Mouse (Mus musculus): ENCODE measurements around the gene Rpa1. TPM values are rescaled to one million over a fixed set of nuclear protein-coding genes. Genes with fewer than 3 reads are reported as not detected.
"Not testable (repeated sequence)": the region's sequence is repeated elsewhere in the genome, so short reads cannot be mapped to it uniquely, and the experiment has no call there.

Gene Rpa1
- polyA plus RNA-seq, 1 experiment from 2014 or later = 74.2 TPM

DNA sequence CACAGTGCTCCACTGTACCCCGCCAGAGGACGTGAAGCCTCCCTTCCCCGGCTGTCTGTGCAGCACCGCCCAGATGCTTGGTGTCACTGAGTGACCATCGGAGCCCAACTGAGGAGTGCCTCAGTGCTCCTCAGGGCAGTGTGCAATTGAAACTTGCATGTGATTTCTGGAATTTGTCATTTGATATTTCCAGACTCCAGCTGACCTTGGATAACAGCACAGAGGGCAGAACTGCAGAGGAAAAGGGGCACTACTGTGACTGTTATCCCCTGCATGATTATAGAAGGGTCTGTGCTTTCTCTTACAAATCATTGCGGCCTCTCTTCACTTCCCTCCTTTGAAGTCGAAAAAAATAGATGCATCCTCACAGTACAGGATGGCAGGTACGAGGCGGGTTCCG lies 60.2 kb downstream of the Rpa1 start:
- no peaks in the 10 kb centered on the region for H3K9me3 ChIP-seq (replicated peaks; ENCODE audit: control insufficient read depth, low read length)
- no peak for DNase-seq (ENCODE audit: low spot score)
- H3K9ac ChIP-seq (ENCODE audit: low read length) = no peak overlapping the region
- ATAC-seq = no peak
- H3K36me3 ChIP-seq (ENCODE audit: control insufficient read depth, insufficient read depth, low read length) = no peaks in the 10 kb centered on the region
- peaks cover 7% of the 10 kb centered on the region; the same call in 1 of the 2 replicates for H3K4me1 ChIP-seq (ENCODE audit: control insufficient read depth, insufficient read depth, low read length)
- no peak overlapping the region for H3K4me2 ChIP-seq (ENCODE audit: low read length)
- H3K27me3 ChIP-seq (replicated peaks; ENCODE audit: control insufficient read depth, insufficient read depth, low read length) = peaks cover 15% of the 10 kb centered on the region; the same call in 1 of the 2 replicates
- no peak overlapping the region for H3K27ac ChIP-seq (ENCODE audit: low read depth, low read length)
- 81% methylated on average over 10 of the region's 10 CpGs for WGBS
- no peak overlapping the region for H3K4me3 ChIP-seq (ENCODE audit: low read depth, low read length)

DNA sequence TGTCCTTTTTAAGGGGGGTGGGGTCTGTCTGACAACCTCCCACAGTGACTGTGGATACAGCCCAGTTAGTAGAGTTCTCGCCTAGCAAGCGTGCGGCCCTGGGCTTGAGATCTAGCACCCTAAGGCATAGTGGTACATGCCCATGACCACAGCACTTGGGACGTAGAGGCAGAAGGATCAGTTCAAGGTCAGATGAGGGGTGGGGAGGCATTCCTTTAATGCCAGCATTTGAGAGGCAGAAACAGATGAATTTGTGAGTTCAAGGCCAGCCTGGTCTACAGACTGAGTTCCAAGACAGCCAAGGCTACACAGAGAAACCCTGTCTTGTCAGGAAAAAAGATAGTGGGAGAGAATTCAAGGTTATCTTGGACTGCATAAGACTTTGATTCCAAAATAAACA lies 61.3 kb downstream of the Rpa1 start:
- H3K4me2 ChIP-seq (ENCODE audit: low read length) = no peak overlapping the region
- DNase-seq (ENCODE audit: low spot score) (no peak), ATAC-seq (no peak)
- H3K27me3 ChIP-seq (replicated peaks; ENCODE audit: control insufficient read depth, insufficient read depth, low read length) = peaks cover 16% of the 10 kb centered on the region
- H3K9ac ChIP-seq (ENCODE audit: low read length) = no peak overlapping the region
- no peak overlapping the region for H3K27ac ChIP-seq (ENCODE audit: low read depth, low read length)
- H3K9me3 ChIP-seq (replicated peaks; ENCODE audit: control insufficient read depth, low read length) = no peaks in the 10 kb centered on the region
- H3K36me3 ChIP-seq (ENCODE audit: control insufficient read depth, insufficient read depth, low read length) = no peaks in the 10 kb centered on the region
- 88% methylated on average over 4 of the region's 4 CpGs for WGBS
- peaks cover 10% of the 10 kb centered on the region for H3K4me1 ChIP-seq (ENCODE audit: control insufficient read depth, insufficient read depth, low read length)
- H3K4me3 ChIP-seq (ENCODE audit: low read depth, low read length) = no peak overlapping the region

DNA sequence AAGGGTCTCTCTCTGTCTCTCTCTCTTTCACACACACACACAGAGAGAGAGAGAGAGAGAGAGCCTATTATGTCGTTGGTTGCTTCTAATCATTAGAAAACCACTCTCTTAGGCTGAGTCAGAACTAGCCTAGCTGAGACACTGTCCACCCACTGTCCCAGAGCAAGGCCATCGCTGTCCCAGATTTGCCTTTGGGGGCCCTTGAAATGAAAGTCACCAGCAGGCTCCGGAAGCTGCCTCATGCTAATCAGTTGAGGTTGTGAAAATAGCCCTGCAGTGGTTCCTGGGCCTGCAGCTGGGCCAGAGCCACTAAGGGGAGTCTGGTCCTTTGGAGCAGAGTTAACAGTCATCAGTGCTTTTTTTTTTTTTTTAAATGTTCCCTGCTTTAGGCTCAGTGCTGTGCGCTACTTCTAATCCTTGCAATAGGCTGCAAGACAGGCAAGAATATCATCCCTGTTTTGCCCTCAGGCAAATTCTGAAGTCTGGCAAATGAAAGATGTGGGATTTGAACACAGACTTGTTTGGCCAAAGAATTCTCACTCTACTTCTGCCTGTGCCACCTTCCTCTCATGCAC lies 62.1 kb downstream of the Rpa1 start:
- no peaks in the 10 kb centered on the region for H3K36me3 ChIP-seq (ENCODE audit: control insufficient read depth, insufficient read depth, low read length)
- ATAC-seq (no peak), DNase-seq (ENCODE audit: low spot score) (no peak)
- WGBS = 53% methylated on average over 4 of the region's 4 CpGs
- H3K27me3 ChIP-seq (replicated peaks; ENCODE audit: control insufficient read depth, insufficient read depth, low read length) = peaks cover 16% of the 10 kb centered on the region
- H3K27ac ChIP-seq (ENCODE audit: low read depth, low read length) = no peak overlapping the region
- no peak overlapping the region for H3K9ac ChIP-seq (ENCODE audit: low read length)
- H3K4me2 ChIP-seq (ENCODE audit: low read length) = no peak overlapping the region
- H3K4me1 ChIP-seq (ENCODE audit: control insufficient read depth, insufficient read depth, low read length) = peaks cover 15% of the 10 kb centered on the region
- no peaks in the 10 kb centered on the region for H3K9me3 ChIP-seq (replicated peaks; ENCODE audit: control insufficient read depth, low read length)
- no peak overlapping the region for H3K4me3 ChIP-seq (ENCODE audit: low read depth, low read length)

DNA sequence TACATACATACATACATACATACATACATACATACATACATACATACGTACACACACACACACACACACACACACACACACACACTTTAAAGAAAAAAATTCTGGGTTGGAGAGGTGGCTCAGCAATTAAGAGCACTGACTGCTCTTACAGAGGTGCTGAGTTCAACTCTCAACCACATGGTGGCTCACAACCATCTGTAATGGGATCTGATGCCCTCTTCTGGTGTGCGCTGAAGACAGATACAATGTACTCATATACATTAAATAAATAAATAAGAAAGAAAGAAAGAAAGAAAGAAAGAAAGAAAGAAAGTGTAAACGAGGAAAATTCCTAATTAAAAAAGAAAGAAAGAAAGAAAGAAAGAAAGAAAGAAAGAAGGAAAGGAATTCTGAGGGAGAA lies 64.3 kb downstream of the Rpa1 start:
- peaks cover 24% of the 10 kb centered on the region for H3K27me3 ChIP-seq (replicated peaks; ENCODE audit: control insufficient read depth, insufficient read depth, low read length)
- H3K9me3 ChIP-seq (replicated peaks; ENCODE audit: control insufficient read depth, low read length) = not testable (repeated sequence)
- WGBS = 69% methylated on average over 3 of the region's 3 CpGs

DNA sequence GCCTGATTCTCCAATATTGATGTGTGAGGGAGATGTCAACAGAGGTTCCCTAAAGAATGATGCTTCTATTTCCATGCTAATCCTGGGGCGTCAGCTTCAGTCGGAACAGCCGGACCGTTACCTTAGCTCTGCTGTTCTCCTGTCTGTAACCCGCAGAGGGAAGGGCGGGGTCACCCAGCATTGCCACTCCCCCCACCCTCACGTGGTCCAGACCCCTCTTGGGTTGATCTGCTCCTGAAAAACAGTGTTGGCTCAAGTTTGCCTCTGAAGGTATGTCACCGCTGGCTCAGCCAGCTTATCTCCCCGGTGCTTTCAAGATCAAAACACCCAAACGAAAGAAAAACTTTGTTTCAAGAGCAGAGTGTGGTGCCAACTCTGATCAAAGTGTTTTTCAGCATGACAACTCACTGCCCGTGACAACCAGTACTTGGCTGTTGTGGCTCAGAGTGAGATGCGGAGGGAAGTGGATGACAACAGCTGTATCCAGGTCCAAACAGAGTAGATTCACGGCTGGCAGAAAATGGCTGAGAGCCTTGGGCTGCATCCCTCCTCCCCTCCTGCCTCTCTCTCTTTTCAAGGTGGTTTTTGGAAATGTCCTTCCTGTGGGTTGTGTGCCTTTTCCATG lies 65.5 kb downstream of the Rpa1 start:
- DNase-seq (ENCODE audit: low spot score) (no peak), ATAC-seq (no peak)
- H3K27me3 ChIP-seq (replicated peaks; ENCODE audit: control insufficient read depth, insufficient read depth, low read length) = peaks cover 24% of the 10 kb centered on the region
- 10% methylated on average over 13 of the region's 13 CpGs for WGBS
- H3K36me3 ChIP-seq (ENCODE audit: control insufficient read depth, insufficient read depth, low read length) = no peaks in the 10 kb centered on the region
- H3K9me3 ChIP-seq (replicated peaks; ENCODE audit: control insufficient read depth, low read length) = no peaks in the 10 kb centered on the region
- H3K27ac ChIP-seq (ENCODE audit: low read depth, low read length) = no peak overlapping the region
- H3K4me1 ChIP-seq (ENCODE audit: control insufficient read depth, insufficient read depth, low read length) = peaks cover 37% of the 10 kb centered on the region
- no peak overlapping the region for H3K4me3 ChIP-seq (ENCODE audit: low read depth, low read length)
- peak overlapping the region; percentile 37 for H3K4me2 ChIP-seq (ENCODE audit: low read length)
- H3K9ac ChIP-seq (ENCODE audit: low read length) = no peak overlapping the region

More for the DNA sequence above, 64.3 kb downstream of the Rpa1 start:
- H3K36me3 ChIP-seq (ENCODE audit: control insufficient read depth, insufficient read depth, low read length); DNase-seq (ENCODE audit: low spot score); H3K9ac ChIP-seq (ENCODE audit: low read length); H3K27ac ChIP-seq (ENCODE audit: low read depth, low read length); ATAC-seq; H3K4me3 ChIP-seq (ENCODE audit: low read depth, low read length); H3K4me2 ChIP-seq (ENCODE audit: low read length): not testable (repeated sequence)
- peaks cover 33% of the 10 kb centered on the region for H3K4me1 ChIP-seq (ENCODE audit: control insufficient read depth, insufficient read depth, low read length)

DNA sequence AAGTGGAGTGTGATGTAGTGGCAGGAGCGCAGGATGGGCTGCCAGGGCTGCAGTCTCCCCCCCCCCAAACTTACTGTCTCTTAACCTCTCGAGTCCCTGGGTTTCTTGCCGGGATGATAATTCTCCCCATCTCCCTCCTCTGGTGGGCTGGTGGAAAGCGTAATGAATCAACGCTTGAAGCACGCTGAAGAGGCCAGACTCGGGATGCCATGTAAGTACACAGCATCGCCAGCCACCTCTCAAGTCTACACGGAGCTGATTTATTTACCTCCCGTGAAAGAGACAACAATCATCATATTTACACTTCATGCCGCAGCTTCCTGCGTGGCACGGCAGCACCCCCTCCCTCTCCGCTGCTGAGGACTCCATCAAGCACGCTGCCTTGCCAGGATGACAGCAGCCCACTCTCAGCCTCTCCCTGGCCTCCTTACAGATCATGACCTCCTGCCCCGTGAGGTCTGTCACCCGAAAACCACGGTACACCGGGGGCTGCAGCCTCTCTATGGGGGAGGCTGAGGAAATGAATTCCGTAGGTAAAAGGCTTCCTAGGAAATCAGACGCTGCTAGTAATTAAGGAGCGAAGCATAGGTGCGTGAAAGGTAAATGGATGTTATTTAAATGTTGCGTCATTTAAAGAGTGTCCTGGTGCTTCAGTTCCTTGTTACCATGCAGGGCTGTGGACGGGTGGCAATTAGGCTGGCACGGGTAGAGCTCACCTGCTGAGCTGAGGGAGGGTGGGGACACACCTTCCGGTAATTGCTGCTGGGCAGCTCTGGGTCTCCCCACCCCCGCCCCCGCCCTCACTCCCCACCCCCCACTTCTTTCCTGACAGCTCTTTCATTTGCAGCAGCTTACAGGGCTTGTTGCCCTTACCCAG lies 66.5 kb downstream of the Rpa1 start:
- no peak overlapping the region for H3K27ac ChIP-seq (ENCODE audit: low read depth, low read length)

DNA sequence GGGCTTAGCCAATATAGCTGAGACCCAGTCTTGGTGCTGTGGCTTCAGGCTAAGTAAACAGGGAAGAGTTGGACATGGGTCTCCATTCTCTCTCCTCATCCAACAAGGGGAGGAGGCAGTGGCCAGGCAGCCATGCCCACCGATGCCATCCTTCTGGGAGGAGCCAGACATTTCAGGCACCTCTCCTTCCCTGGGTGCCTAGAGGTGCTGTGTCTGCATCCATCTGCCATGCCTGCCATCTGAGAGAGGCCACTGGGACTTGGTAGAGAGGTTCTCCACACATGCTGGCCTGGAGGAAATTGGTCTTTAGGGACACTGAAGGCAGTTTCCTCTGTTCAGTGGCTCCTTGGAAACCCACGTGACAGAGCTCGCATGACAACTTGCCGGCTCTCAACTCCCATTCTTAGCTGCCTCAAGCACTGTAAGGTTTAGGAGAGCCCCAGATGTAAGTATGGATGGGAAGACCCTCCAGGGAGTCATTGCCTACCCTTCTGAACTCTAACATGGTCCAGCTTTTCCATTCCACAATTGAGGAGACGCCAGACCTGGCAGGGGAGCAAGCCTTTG lies 67.6 kb downstream of the Rpa1 start:
- Histone ChIP-seq H3K27ac (ENCODE audit: low read depth, low read length) (no peak overlapping the region), H3K27me3 (replicated peaks; ENCODE audit: control insufficient read depth, insufficient read depth, low read length) (peaks cover 24% of the 10 kb centered on the region), H3K4me1 (ENCODE audit: control insufficient read depth, insufficient read depth, low read length) (peaks cover 37% of the 10 kb centered on the region), H3K9ac (ENCODE audit: low read length) (no peak overlapping the region), H3K4me2 (ENCODE audit: low read length) (no peak overlapping the region), H3K36me3 (ENCODE audit: control insufficient read depth, insufficient read depth, low read length) (no peaks in the 10 kb centered on the region), H3K9me3 (replicated peaks; ENCODE audit: control insufficient read depth, low read length) (no peaks in the 10 kb centered on the region), H3K4me3 (ENCODE audit: low read depth, low read length) (no peak overlapping the region)
- WGBS = 33% methylated on average over 5 of the region's 5 CpGs
- ATAC-seq (no peak), DNase-seq (ENCODE audit: low spot score) (no peak)

More for the DNA sequence above, 66.5 kb downstream of the Rpa1 start:
- no peak overlapping the region for H3K4me3 ChIP-seq (ENCODE audit: low read depth, low read length)
- peaks cover 37% of the 10 kb centered on the region for H3K4me1 ChIP-seq (ENCODE audit: control insufficient read depth, insufficient read depth, low read length)
- H3K9me3 ChIP-seq (replicated peaks; ENCODE audit: control insufficient read depth, low read length) = no peaks in the 10 kb centered on the region
- ATAC-seq (0 out of 2 replicates have a peak, but pooled peaks have one; percentile 20), DNase-seq (ENCODE audit: low spot score) (no peak)
- H3K4me2 ChIP-seq (ENCODE audit: low read length) = peak overlapping the region; percentile 37
- peaks cover 24% of the 10 kb centered on the region for H3K27me3 ChIP-seq (replicated peaks; ENCODE audit: control insufficient read depth, insufficient read depth, low read length)
- 4% methylated on average over 29 of the region's 29 CpGs for WGBS
- peak overlapping the region; percentile 1; the same call in 1 of the 2 replicates for H3K9ac ChIP-seq (ENCODE audit: low read length)
- no peaks in the 10 kb centered on the region for H3K36me3 ChIP-seq (ENCODE audit: control insufficient read depth, insufficient read depth, low read length)

DNA sequence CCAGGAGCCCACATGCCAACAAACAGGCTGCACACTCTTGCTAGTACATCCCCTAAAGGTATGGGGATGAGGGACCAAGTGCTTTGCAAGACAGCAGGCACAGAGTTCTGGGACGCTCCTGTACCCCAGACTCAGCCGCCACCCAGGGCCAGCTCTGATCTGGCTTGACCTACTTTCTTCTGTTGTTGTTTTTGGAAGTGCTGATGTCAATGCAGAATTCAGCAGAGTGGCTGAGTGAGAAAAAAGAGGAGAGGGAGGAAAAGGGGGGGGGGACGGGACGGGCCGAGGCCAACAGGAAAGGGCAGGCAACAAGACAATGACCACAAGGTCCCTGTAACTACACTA lies 68.1 kb downstream of the Rpa1 start:
- no peak overlapping the region for H3K4me2 ChIP-seq (ENCODE audit: low read length)
- WGBS = 37% methylated on average over 5 of the region's 5 CpGs

More for the DNA sequence above, 68.1 kb downstream of the Rpa1 start:
- no peak overlapping the region for H3K9ac ChIP-seq (ENCODE audit: low read length)
- H3K9me3 ChIP-seq (replicated peaks; ENCODE audit: control insufficient read depth, low read length) = no peaks in the 10 kb centered on the region
- ATAC-seq = no peak
- no peak overlapping the region for H3K4me3 ChIP-seq (ENCODE audit: low read depth, low read length)
- H3K36me3 ChIP-seq (ENCODE audit: control insufficient read depth, insufficient read depth, low read length) = no peaks in the 10 kb centered on the region
- no peak overlapping the region for H3K27ac ChIP-seq (ENCODE audit: low read depth, low read length)
- peaks cover 24% of the 10 kb centered on the region for H3K27me3 ChIP-seq (replicated peaks; ENCODE audit: control insufficient read depth, insufficient read depth, low read length)
- H3K4me1 ChIP-seq (ENCODE audit: control insufficient read depth, insufficient read depth, low read length) = peaks cover 39% of the 10 kb centered on the region
- no peak for DNase-seq (ENCODE audit: low spot score)
